Mouse (Mus musculus): ENCODE data around the gene Rad51b.

Gene Rad51b

GRCm38 (mm10) chr12:79766116-79766515 is 469.0 kb downstream of the Rad51b start:
- no peak for DNase-seq (ENCODE audit: low read depth)

DNA sequence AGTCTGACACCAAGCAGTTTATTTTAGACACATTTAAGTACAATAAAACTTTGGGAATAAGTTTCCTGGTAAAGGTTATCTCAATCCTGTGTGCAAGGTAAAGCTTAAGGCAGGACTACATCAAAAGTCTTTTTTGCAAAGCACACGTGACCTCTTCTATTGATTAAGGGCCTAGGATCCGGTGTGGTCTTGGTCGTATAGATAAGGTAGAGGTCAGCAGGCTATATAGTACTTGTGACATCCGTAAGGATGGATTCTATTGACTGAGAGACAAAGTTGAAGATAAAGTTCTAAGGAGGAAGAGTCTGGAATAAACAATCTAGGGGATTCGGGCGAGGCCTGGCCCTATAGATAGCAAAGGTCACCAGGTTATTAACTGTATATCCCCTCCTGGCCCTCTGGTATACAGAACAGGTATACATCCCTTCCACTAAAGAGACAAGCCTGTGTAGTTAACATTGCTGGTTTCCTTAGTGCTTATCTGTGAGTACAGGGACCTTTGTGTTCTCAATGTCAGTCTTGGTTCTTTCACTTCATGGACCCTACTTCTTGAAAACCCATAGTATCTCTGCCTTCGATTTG is 471.8 kb downstream of the Rad51b start:
- no peak for DNase-seq (ENCODE audit: low read depth)

DNA sequence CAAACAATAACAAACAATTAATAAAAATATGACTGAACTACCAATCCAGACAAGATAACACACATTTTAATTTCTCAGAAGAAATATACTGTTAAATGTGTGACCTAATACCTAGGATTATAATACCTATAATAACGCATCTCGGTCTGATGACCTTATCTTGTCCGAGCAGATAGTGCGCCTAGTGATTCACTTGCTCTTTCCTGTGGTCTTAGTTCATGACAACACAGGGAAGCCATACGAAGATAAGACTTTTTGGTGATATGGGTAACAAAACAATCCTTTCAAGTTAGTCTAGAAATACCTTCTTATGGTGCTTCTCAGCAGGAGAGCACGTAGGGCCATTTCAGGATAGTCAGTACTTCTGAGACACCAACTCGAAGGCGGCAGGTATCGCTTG is 472.7 kb downstream of the Rad51b start:
- DNase-seq (ENCODE audit: low read depth): peak; percentile 77

GRCm38 (mm10) chr12:79771194-79771593 is 474.1 kb downstream of the Rad51b start:
- DNase-seq (ENCODE audit: low read depth): no peak

GRCm38 (mm10) chr12:79771741-79772140 is 474.7 kb downstream of the Rad51b start:
- no peak for DNase-seq (ENCODE audit: low read depth)

DNA sequence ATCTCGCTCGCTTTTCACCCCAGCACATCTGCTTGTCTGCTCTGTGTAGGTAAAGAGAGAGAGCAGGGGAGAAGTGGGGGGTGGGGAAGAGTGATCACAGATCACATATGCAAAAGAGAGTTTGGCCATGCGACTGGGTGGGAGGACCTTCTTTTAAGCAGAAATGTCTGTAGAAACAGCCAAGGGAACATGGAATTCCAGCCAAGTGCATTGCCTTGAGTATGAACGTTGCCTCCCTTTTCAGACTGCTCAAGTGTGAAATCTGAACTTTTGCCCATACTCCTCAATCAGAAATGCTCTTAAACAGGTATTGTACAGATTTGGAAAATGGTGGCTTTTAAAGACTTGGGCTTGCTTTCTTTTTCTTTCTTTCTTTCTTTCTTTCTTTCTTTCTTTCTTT is 476.2 kb downstream of the Rad51b start:
- DNase-seq (ENCODE audit: low read depth): no peak

- DNase-seq (ENCODE audit: low read depth): no peak
Measured at GRCm38 (mm10) chr12:79774571-79774970, 477.5 kb downstream of the Rad51b start.

- no peak for DNase-seq (ENCODE audit: low read depth)
Measured at GRCm38 (mm10) chr12:79776828-79777227, 479.7 kb downstream of the Rad51b start.

- no peak for DNase-seq (ENCODE audit: low read depth)
Measured at GRCm38 (mm10) chr12:79780745-79781144, 483.7 kb downstream of the Rad51b start.

GRCm38 (mm10) chr12:79781788-79782187 is 484.7 kb downstream of the Rad51b start:
- DNase-seq (ENCODE audit: low read depth): no peak

GRCm38 (mm10) chr12:79782444-79783117 is 485.5 kb downstream of the Rad51b start:
- no peak for DNase-seq (ENCODE audit: low read depth)

GRCm38 (mm10) chr12:79784159-79784558 is 487.1 kb downstream of the Rad51b start:
- no peak for DNase-seq (ENCODE audit: low read depth)

GRCm38 (mm10) chr12:79785691-79786090 is 488.6 kb downstream of the Rad51b start:
- no peak for DNase-seq (ENCODE audit: low read depth)

DNA sequence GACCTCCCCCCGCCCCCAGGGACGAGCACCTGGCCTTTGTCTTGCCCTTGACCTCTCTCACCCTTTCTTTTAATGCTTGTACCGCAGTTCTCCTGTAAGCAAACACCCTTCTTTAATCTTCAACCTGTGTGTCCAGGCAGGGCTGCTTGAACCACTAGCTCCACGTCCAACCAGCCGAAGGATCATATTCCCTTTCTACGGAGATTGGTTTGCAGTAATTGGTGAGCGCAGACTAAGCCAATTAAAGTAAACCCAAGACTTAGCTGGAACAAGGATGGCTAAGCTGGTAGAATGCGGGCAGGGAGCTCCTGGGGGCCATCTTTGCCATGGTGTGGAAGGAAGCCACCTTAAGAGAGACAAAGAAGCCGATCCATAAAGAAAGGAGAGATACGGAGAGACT is 490.5 kb downstream of the Rad51b start:
- no peak for DNase-seq (ENCODE audit: low read depth)

- no peak for DNase-seq (ENCODE audit: low read depth)
Measured at GRCm38 (mm10) chr12:79788340-79788739, 491.3 kb downstream of the Rad51b start.

GRCm38 (mm10) chr12:79789481-79789880 is 492.4 kb downstream of the Rad51b start:
- no peak for DNase-seq (ENCODE audit: low read depth)

DNA sequence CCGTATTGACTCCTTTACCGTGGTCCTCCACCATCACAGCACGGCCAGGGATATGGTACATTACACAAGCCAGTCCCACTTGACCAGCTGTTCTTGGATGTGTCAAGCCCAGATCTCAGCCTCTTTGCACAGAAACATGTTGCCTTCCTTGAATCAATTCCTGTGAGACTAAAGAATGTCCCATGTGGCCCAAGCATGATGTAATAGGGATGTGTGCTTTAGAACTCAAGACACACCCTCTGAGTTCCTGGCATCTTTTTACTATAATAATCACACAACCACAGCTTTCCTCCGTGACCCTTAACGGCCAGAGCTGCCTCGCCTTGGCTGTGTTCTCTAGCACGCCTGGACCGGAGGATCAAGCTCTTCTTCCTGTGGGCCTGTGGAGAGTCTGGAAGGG is 496.3 kb downstream of the Rad51b start:
- no peak for DNase-seq (ENCODE audit: low read depth)

- DNase-seq (ENCODE audit: low read depth): no peak
Measured at GRCm38 (mm10) chr12:79794802-79795201, 497.7 kb downstream of the Rad51b start.

- no peak for DNase-seq (ENCODE audit: low read depth)
Measured at GRCm38 (mm10) chr12:79796260-79796659, 499.2 kb downstream of the Rad51b start.

DNA sequence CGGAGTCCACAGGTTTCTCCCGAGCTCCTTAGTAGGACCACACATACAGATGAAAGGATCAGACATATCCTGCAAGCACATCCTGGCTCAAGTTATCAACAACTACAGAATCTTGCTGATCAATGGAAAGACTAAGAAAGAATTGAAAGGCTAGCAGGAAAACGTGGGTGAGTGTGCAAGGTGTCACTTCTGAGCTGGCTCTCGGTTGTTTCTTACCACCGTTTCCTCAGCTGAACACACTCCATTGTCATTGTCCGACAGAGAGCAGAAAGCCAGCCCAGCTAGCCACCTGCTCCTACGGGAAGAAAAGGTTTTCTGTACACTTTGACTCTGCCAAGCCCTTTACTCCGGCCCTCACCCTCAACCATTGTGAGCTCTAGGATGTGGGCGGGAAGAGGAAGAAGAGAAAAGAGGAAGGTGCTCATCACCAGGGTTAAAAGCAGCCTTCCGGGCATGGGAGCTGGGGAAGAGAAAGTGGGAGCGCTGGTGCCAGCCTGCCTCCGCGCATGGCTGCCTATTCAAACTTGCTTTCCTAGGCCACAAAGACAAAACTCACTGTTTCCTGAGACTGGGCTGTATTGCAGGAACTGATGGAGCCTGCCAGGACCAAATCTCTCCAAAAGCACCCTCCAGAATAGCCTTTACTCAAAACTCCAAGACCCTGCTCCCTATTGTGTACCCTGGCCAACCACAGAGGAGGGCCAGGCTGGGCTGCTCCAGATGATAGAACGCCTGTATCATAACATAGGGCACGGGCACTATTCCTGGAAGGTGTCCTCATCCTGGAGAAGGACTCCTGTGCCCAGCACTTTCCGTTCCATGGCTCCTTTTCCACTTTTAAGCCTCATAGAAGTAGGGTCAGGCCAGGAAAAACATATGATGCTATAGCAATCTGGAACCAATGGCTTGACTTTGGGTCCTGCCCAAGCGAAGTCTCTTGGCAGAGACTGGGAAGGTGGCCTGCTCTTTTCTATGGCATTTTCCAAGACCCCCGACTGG is 500.0 kb downstream of the Rad51b start:
- DNase-seq (ENCODE audit: low read depth): no peak

- DNase-seq (ENCODE audit: low read depth): no peak
Measured at GRCm38 (mm10) chr12:79798488-79798887, 501.4 kb downstream of the Rad51b start.

DNA sequence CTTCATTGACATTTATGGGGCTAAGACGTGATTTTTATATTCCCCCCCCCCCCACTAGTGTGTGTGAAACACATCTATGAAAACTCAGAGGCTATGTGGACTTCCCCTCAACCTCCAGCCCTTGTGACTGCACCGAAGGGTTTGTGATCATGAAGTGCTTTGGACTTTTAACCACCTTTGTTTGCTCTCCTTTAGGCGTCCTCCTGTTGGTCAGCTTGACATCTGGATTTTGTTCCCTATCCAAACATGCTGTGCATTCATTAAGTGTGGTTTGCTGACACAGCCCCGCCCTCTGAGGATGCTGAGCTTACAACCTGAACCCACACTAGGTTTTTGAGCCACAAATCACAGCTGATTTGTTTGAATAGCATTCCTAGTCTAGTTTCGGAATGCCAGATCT is 502.3 kb downstream of the Rad51b start:
- no peak for DNase-seq (ENCODE audit: low read depth)

- no peak for DNase-seq (ENCODE audit: low read depth)
Measured at GRCm38 (mm10) chr12:79803670-79804069, 506.6 kb downstream of the Rad51b start.

Measured in 416B (cell line).